Mouse (Mus musculus): ENCODE results near the gene Slc12a7.

GRCm38 (mm10) chr13:73757362-73757761 is 24.5 kb downstream of the Slc12a7 start:
- TF ChIP-seq GATA1 (IDR thresholded peaks at IDR 0.05; ENCODE audit: low read length) (no peak), TAL1 (IDR thresholded peaks at IDR 0.05; ENCODE audit: low read length) (no peak)

Measured in erythroblast, embryonic 14.5 days (primary cell).